ENCODE assay signal across 8 mouse cellular contexts in genomic region chr11:73175612-73176011, GRCm38 (mm10). TPM values are rescaled to one million over a fixed set of nuclear protein-coding genes. Genes with fewer than 3 reads are reported as not detected.
A peak's percentile ranks its signal among the peaks of the same experiment; 100 is the strongest.
DNase-seq lines count a peak whose midpoint lies in the region; ATAC-seq and TF ChIP-seq lines count a peak whose summit lies in the region.

No protein-coding gene starts in this region.

- TF ChIP-seq POLR2A in small intestine, adult 2 months (IDR thresholded peaks at IDR 0.05; ENCODE audit: low read depth, low read length), result no peak

- no peaks in the 10 kb centered on the region for H3K9me3 ChIP-seq in liver, embryonic 14.5 days (ENCODE audit: control insufficient read depth, low read length)

- ATAC-seq in liver, embryonic 14.5 days (ENCODE audit: insufficient read depth), result no peak

- 34% methylated on average over 8 of the region's 8 CpGs for WGBS in liver, embryonic 14.5 days (ENCODE audit: insufficient replicate concordance)
- 10% methylated on average over 8 of the region's 8 CpGs for WGBS in small intestine, adult 2 months

- H3K4me3 ChIP-seq in liver, embryonic 14.5 days (ENCODE audit: insufficient read depth in 1 of 2, low read depth in 2 of 2, low read length in 2 of 2), result peak overlapping the region; percentile 89 to 95
- H3K4me3 ChIP-seq in small intestine, adult 2 months (ENCODE audit: low read depth, low read length), result peak overlapping the region; percentile 27; the same call in 1 of the 2 replicates

- H3K27me3 ChIP-seq in liver, embryonic 14.5 days (ENCODE audit: control insufficient read depth, insufficient read depth, low read length), result no peaks in the 10 kb centered on the region
- no peaks in the 10 kb centered on the region for H3K27me3 ChIP-seq in small intestine, adult 2 months (ENCODE audit: control insufficient read depth, insufficient read depth, low read length)

- H3K36me3 ChIP-seq in liver, embryonic 14.5 days (replicated peaks; ENCODE audit: control insufficient read depth, insufficient read depth, low read depth), result peaks cover 2% of the 10 kb centered on the region; the same call in 1 of the 2 replicates
- peaks cover 6% of the 10 kb centered on the region for H3K36me3 ChIP-seq in small intestine, adult 2 months (ENCODE audit: control insufficient read depth, insufficient read depth, low read length)

- TF ChIP-seq EP300 in liver, embryonic 14.5 days (IDR thresholded peaks at IDR 0.05; ENCODE audit: low read depth), result no peak

- no peak for TF ChIP-seq CTCF in liver, embryonic 14.5 days (IDR thresholded peaks at IDR 0.05; ENCODE audit: low read depth)
- no peak for TF ChIP-seq CTCF in small intestine, adult 2 months (IDR thresholded peaks at IDR 0.05; ENCODE audit: extremely low read depth, insufficient read length, insufficient replicate concordance, low read depth, low read length)

- peak; percentile 44 for DNase-seq in adrenal gland, adult 2 months
- no peak for DNase-seq in adrenal gland, adult 18-20 months (ENCODE audit: low spot score in 2 of 2)
- peak; percentile 47 for DNase-seq in adrenal gland, postnatal 10 days
- peak; percentile 34 for DNase-seq in induced T-regulatory cell, adult 2 months (ENCODE audit: low read depth)
- peak in 1 of 3 experiments; percentile 33 for DNase-seq in liver, embryonic 14.5 days (ENCODE audit: low read depth in 3 of 3, low spot score in 3 of 3)
- DNase-seq in spleen, postnatal 4 days (ENCODE audit: low spot score in 2 of 2), result no peak
- no peak for DNase-seq in gastrocnemius, postnatal 10 days

- peak overlapping the region; percentile 35; the same call in 1 of the 2 replicates for H3K27ac ChIP-seq in liver, embryonic 14.5 days
- H3K27ac ChIP-seq in small intestine, adult 2 months (ENCODE audit: insufficient read depth, low read depth, low read length), result no peak overlapping the region

- H3K9ac ChIP-seq in liver, embryonic 14.5 days (replicated peaks), result peak overlapping the region; percentile 86

- H3K4me1 ChIP-seq in liver, embryonic 14.5 days (replicated peaks; ENCODE audit: control insufficient read depth in 2 of 2, insufficient read depth in 2 of 2, low read length in 1 of 2), result peaks cover 13 to 17% of the 10 kb centered on the region in 2 experiments
- peaks cover 4% of the 10 kb centered on the region; the same call in 1 of the 2 replicates for H3K4me1 ChIP-seq in small intestine, adult 2 months (ENCODE audit: control insufficient read depth, insufficient read depth, insufficient read length, low read length)

- H3K4me2 ChIP-seq in liver, embryonic 14.5 days (ENCODE audit: low read depth), result peak overlapping the region; percentile 93

RNA-seq across cellular contexts. Expression of gene Emc6, which starts 1.2 kb away (rescaled TPM):
- total RNA-seq in adrenal gland, adult 2 months (2021), result 10 to 100 TPM; 86.1 to 88.7 TPM
- 91.0 and 117 TPM in 2 replicates for polyA plus RNA-seq in adrenal gland, adult 2 months (2012; rRNA removed)
- 10 to 100 TPM; 77.7 to 94.3 TPM for total RNA-seq in adrenal gland, adult 18-20 months (2021)
- total RNA-seq in adrenal gland, postnatal 10 days (2021), result 100 to 1,000 TPM; 121 to 122 TPM
- 38.3 and 40.1 TPM in 2 replicates for polyA plus RNA-seq in liver, embryonic 14.5 days (2012; rRNA removed)
- polyA plus RNA-seq in liver, embryonic 14.5 days (2014; fragmentation: Nextera tagmentation; extraction: Ambion mirVana), result 80.3 and 83.7 TPM in 2 replicates
- polyA plus RNA-seq in small intestine, adult 2 months (2012; rRNA removed), result 38.7 and 43.0 TPM in 2 replicates
- 10 to 100 TPM; 70.7 to 81.6 TPM for total RNA-seq in gastrocnemius, postnatal 10 days (2021)

RNA-seq across cellular contexts. Expression of gene Tax1bp3, which starts 1.3 kb away (rescaled TPM):
- 10 to 100 TPM; 71.0 to 87.8 TPM for total RNA-seq in adrenal gland, adult 2 months (2021)
- polyA plus RNA-seq in adrenal gland, adult 2 months (2012; rRNA removed), result 71.0 and 77.0 TPM in 2 replicates
- 10 to 100 TPM; 70.0 to 91.8 TPM for total RNA-seq in adrenal gland, adult 18-20 months (2021)
- 10 to 100 TPM; 72.5 TPM for total RNA-seq in adrenal gland, postnatal 10 days (2021)
- 10.8 and 11.6 TPM in 2 replicates for polyA plus RNA-seq in liver, embryonic 14.5 days (2012; rRNA removed)
- polyA plus RNA-seq in liver, embryonic 14.5 days (2014; fragmentation: Nextera tagmentation; extraction: Ambion mirVana), result 25.8 and 26.7 TPM in 2 replicates
- 75.1 and 181 TPM in 2 replicates for polyA plus RNA-seq in small intestine, adult 2 months (2012; rRNA removed)
- 10 to 100 TPM; 30.2 to 32.3 TPM for total RNA-seq in gastrocnemius, postnatal 10 days (2021)

RNA-seq across cellular contexts. Expression of gene P2rx5, which starts 15.4 kb away (rescaled TPM):
- total RNA-seq in adrenal gland, adult 2 months (2021), result 10 to 100 TPM in 1 of 2 experiments, 1 to 10 TPM in 1; 4.4 to 10.9 TPM
- polyA plus RNA-seq in adrenal gland, adult 2 months (2012; rRNA removed), result 2.3 and 2.9 TPM in 2 replicates
- 10 to 100 TPM in 1 of 2 experiments, 1 to 10 TPM in 1; 4.6 to 19.3 TPM for total RNA-seq in adrenal gland, adult 18-20 months (2021)
- total RNA-seq in adrenal gland, postnatal 10 days (2021), result 10 to 100 TPM; 14.8 to 26.1 TPM
- 0.05 and 0.08 TPM in 2 replicates for polyA plus RNA-seq in liver, embryonic 14.5 days (2012; rRNA removed)
- polyA plus RNA-seq in liver, embryonic 14.5 days (2014; fragmentation: Nextera tagmentation; extraction: Ambion mirVana), result 0.15 and 0.16 TPM in 2 replicates
- polyA plus RNA-seq in small intestine, adult 2 months (2012; rRNA removed), result 0.15 and 0.17 TPM in 2 replicates
- total RNA-seq in gastrocnemius, postnatal 10 days (2021), result 1 to 10 TPM; 6.0 to 7.2 TPM

RNA-seq across cellular contexts. Expression of gene Ctns, which starts 23.2 kb away (rescaled TPM):
- total RNA-seq in adrenal gland, adult 2 months (2021), result 10 to 100 TPM; 16.8 to 18.3 TPM
- polyA plus RNA-seq in adrenal gland, adult 2 months (2012; rRNA removed), result 11.1 and 12.5 TPM in 2 replicates
- total RNA-seq in adrenal gland, adult 18-20 months (2021), result 10 to 100 TPM; 16.5 to 18.8 TPM
- total RNA-seq in adrenal gland, postnatal 10 days (2021), result 10 to 100 TPM; 14.6 to 17.1 TPM
- 4.5 and 5.3 TPM in 2 replicates for polyA plus RNA-seq in liver, embryonic 14.5 days (2012; rRNA removed)
- polyA plus RNA-seq in liver, embryonic 14.5 days (2014; fragmentation: Nextera tagmentation; extraction: Ambion mirVana), result 4.8 and 6.8 TPM in 2 replicates
- polyA plus RNA-seq in small intestine, adult 2 months (2012; rRNA removed), result 7.1 and 16.4 TPM in 2 replicates
- 10 to 100 TPM in 1 of 2 experiments, 1 to 10 TPM in 1; 9.4 to 12.1 TPM for total RNA-seq in gastrocnemius, postnatal 10 days (2021)

RNA-seq across cellular contexts. Expression of gene Shpk, which starts 23.6 kb away (rescaled TPM):
- 10 to 100 TPM in 1 of 2 experiments, 1 to 10 TPM in 1; 8.8 to 12.4 TPM for total RNA-seq in adrenal gland, adult 2 months (2021)
- 10.0 and 10.9 TPM in 2 replicates for polyA plus RNA-seq in adrenal gland, adult 2 months (2012; rRNA removed)
- total RNA-seq in adrenal gland, adult 18-20 months (2021), result 10 to 100 TPM in 1 of 2 experiments, 1 to 10 TPM in 1; 7.1 to 11.7 TPM
- total RNA-seq in adrenal gland, postnatal 10 days (2021), result 1 to 10 TPM; 9.4 to 9.6 TPM
- polyA plus RNA-seq in liver, embryonic 14.5 days (2012; rRNA removed), result 1.6 and 2.0 TPM in 2 replicates
- 1.5 and 2.4 TPM in 2 replicates for polyA plus RNA-seq in liver, embryonic 14.5 days (2014; fragmentation: Nextera tagmentation; extraction: Ambion mirVana)
- 5.6 and 14.8 TPM in 2 replicates for polyA plus RNA-seq in small intestine, adult 2 months (2012; rRNA removed)
- total RNA-seq in gastrocnemius, postnatal 10 days (2021), result 1 to 10 TPM; 1.9 TPM

Comparison
In these comparisons a context has a peak if more than half of its experiments do, and no peak if none do; other contexts are left out.
1. DNase-seq: peak in adrenal gland, adult 2 months (single experiment), adrenal gland, postnatal 10 days (single experiment) and induced T-regulatory cell, adult 2 months (single experiment); none in adrenal gland, adult 18-20 months (0 of 2), spleen, postnatal 4 days (0 of 2) and gastrocnemius, postnatal 10 days (single experiment).